Mouse (Mus musculus) CH12F3 (cell line): ENCODE results near the gene Gm5868.

Source experiments
- in situ Hi-C: fragments of 300-500 bp; cut with MboI; formaldehyde crosslinking; loops from 2 replicates; pipeline ENCODE4 v1.14.3; 2020; ENCODE audit warnings: low sequenced_read_pairs

The Gm5868 gene

DNA sequence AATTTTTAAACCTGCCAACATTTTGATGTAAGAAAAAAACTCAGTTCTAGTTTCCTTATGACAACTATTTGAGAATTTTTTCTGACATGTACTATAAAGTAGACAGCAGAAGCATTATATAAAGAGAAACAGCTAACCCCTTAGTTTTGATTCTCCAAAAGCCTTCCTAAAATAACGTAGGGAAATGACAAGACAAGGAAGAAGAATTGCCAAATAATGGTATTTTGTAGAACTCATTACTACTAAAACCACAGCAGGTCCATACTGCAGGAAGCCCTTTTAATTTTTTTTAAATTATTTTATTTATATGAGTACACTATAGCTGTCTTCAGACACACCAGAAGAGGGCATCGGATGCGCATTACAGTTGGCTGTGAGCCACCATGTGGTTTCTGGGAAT, 36.1 kb downstream of the Gm5868 start:
- in situ Hi-C loops: no loop called here
